Mouse (Mus musculus) ovary, adult 18-20 months (tissue): Measurements from ENCODE around the gene B3galt4.
A peak's percentile ranks its signal among the peaks of the same experiment; 100 is the strongest.

Source experiments
- DNase-seq: peaks from one replicate; pipeline ENCODE4 v3.0.0; 2022; ENCODE audit warnings: low spot score, mixed read lengths

The B3galt4 gene

GRCm38 (mm10) chr17:33920282-33921097 is 30.8 kb downstream of the B3galt4 start:
- DNase-seq: peak; percentile 78

GRCm38 (mm10) chr17:33919351-33920281 is 31.7 kb downstream of the B3galt4 start:
- DNase-seq: peak; percentile 87

GRCm38 (mm10) chr17:33918293-33919203 is 32.7 kb downstream of the B3galt4 start:
- no peak for DNase-seq

GRCm38 (mm10) chr17:33917656-33918292 is 33.5 kb downstream of the B3galt4 start:
- no peak for DNase-seq

- DNase-seq: no peak
These were observed 34.2 kb downstream of the B3galt4 start for GRCm38 (mm10) chr17:33916847-33917655.

- DNase-seq: no peak
These were observed 35.0 kb downstream of the B3galt4 start for GRCm38 (mm10) chr17:33916294-33916693.

- peak; percentile 97 for DNase-seq
These were observed 35.5 kb downstream of the B3galt4 start, which contains the start of the genes Tapbp and Zbtb22 for GRCm38 (mm10) chr17:33915671-33916250. Gene Tapbp (plus strand): TSS chr17:33915899. Gene Zbtb22 (plus strand): TSS chr17:33915904.

GRCm38 (mm10) chr17:33914969-33915391 is 36.3 kb downstream of the B3galt4 start:
- DNase-seq: no peak

- no peak for DNase-seq
These were observed 37.4 kb downstream of the B3galt4 start for GRCm38 (mm10) chr17:33913905-33914304.

GRCm38 (mm10) chr17:33913264-33913663 is 38.0 kb downstream of the B3galt4 start:
- DNase-seq: no peak

- DNase-seq: no peak
These were observed 39.4 kb downstream of the B3galt4 start for GRCm38 (mm10) chr17:33911813-33912414.

GRCm38 (mm10) chr17:33911052-33911812 is 40.1 kb downstream of the B3galt4 start:
- no peak for DNase-seq

GRCm38 (mm10) chr17:33910346-33911051 is 40.8 kb downstream of the B3galt4 start:
- DNase-seq: no peak

- peak; percentile 28 for DNase-seq
These were observed 41.4 kb downstream of the B3galt4 start for GRCm38 (mm10) chr17:33909869-33910250.

- DNase-seq: peak; percentile 97
These were observed 42.0 kb downstream of the B3galt4 start, which contains the start of gene Daxx for GRCm38 (mm10) chr17:33909077-33909868. Gene Daxx (plus strand): TSS chr17:33909414.

GRCm38 (mm10) chr17:33908331-33909076 is 42.8 kb downstream of the B3galt4 start:
- DNase-seq: peak; percentile 28
